Mouse (Mus musculus): ENCODE data around the gene Ercc2. TPM values are rescaled to one million over a fixed set of nuclear protein-coding genes. Genes with fewer than 3 reads are reported as not detected.

Ercc2 gene
- polyA plus RNA-seq, 1 experiment from 2014 or later, result 22.6 TPM

MicroRNAs encoded within 50 kb of the gene (microRNA counts, 519-probe panel; counts per million panel counts)
- 469 counts per million, percentile 1 among the panel's probes with 10 or more counts for microRNA mmu-miR-343

Small RNA genes lying within 50 kb of the gene (microRNA-seq; reads per million reads assigned to microRNA genes)
- gene Mir343, result not detected

Other genes with a start within 250 kb of the Ercc2 start
- 24.0 and 26.3 TPM in 2 replicates for gene Qpctl, start 232.7 kb upstream of the Ercc2 start, polyA plus RNA-seq (2015; fragmentation: Nextera tagmentation; extraction: Ambion mirVana)
- 107 and 110 TPM in 2 replicates for gene Snrpd2, start 232.3 kb upstream of the Ercc2 start, polyA plus RNA-seq (2015; fragmentation: Nextera tagmentation; extraction: Ambion mirVana)
- gene Gipr, start 215.9 kb upstream of the Ercc2 start, polyA plus RNA-seq (2015; fragmentation: Nextera tagmentation; extraction: Ambion mirVana), result 2.0 and 2.9 TPM in 2 replicates
- gene Eml2, start 205.6 kb upstream of the Ercc2 start, polyA plus RNA-seq (2015; fragmentation: Nextera tagmentation; extraction: Ambion mirVana), result 9.4 and 12.3 TPM in 2 replicates
- gene Gpr4, start 169.5 kb upstream of the Ercc2 start, polyA plus RNA-seq (2015; fragmentation: Nextera tagmentation; extraction: Ambion mirVana), result 3.1 and 4.4 TPM in 2 replicates
- gene Opa3, start 153.7 kb upstream of the Ercc2 start, polyA plus RNA-seq (2015; fragmentation: Nextera tagmentation; extraction: Ambion mirVana), result 39.9 and 41.5 TPM in 2 replicates
- gene Vasp, start 110.2 kb upstream of the Ercc2 start, polyA plus RNA-seq (2015; fragmentation: Nextera tagmentation; extraction: Ambion mirVana), result 39.9 and 42.9 TPM in 2 replicates
- 0.79 and 1.5 TPM in 2 replicates for gene Ppm1n, start 101.9 kb upstream of the Ercc2 start, polyA plus RNA-seq (2015; fragmentation: Nextera tagmentation; extraction: Ambion mirVana)
- gene Rtn2, start 99.4 kb upstream of the Ercc2 start, polyA plus RNA-seq (2015; fragmentation: Nextera tagmentation; extraction: Ambion mirVana), result 124 and 126 TPM in 2 replicates
- gene Fosb, start 72.0 kb upstream of the Ercc2 start, polyA plus RNA-seq (2015; fragmentation: Nextera tagmentation; extraction: Ambion mirVana), result 0.06 and 0.10 TPM in 2 replicates
- gene Ercc1, start 37.2 kb upstream of the Ercc2 start, polyA plus RNA-seq (2015; fragmentation: Nextera tagmentation; extraction: Ambion mirVana), result 80.6 and 87.2 TPM in 2 replicates
- gene Cd3eap, start 22.5 kb upstream of the Ercc2 start, polyA plus RNA-seq (2015; fragmentation: Nextera tagmentation; extraction: Ambion mirVana), result 23.1 and 23.6 TPM in 2 replicates
- 1.5 and 1.9 TPM in 2 replicates for gene Ppp1r13l, start 22.3 kb upstream of the Ercc2 start, polyA plus RNA-seq (2015; fragmentation: Nextera tagmentation; extraction: Ambion mirVana)
- 2.2 and 2.5 TPM in 2 replicates for gene Klc3, start 22.1 kb downstream of the Ercc2 start, polyA plus RNA-seq (2015; fragmentation: Nextera tagmentation; extraction: Ambion mirVana)
- 0.64 and 47.3 TPM in 2 replicates for gene Ckm, start 22.8 kb downstream of the Ercc2 start, polyA plus RNA-seq (2015; fragmentation: Nextera tagmentation; extraction: Ambion mirVana)
- gene Mark4, start 76.8 kb downstream of the Ercc2 start, polyA plus RNA-seq (2015; fragmentation: Nextera tagmentation; extraction: Ambion mirVana), result 13.5 and 15.9 TPM in 2 replicates
- gene Exoc3l2, start 81.3 kb downstream of the Ercc2 start, polyA plus RNA-seq (2015; fragmentation: Nextera tagmentation; extraction: Ambion mirVana), result 0.97 and 1.5 TPM in 2 replicates
- 3.5 and 4.2 TPM in 2 replicates for gene Bloc1s3, start 126.4 kb downstream of the Ercc2 start, polyA plus RNA-seq (2015; fragmentation: Nextera tagmentation; extraction: Ambion mirVana)
- gene Trappc6a, start 126.4 kb downstream of the Ercc2 start, polyA plus RNA-seq (2015; fragmentation: Nextera tagmentation; extraction: Ambion mirVana), result 36.3 and 37.1 TPM in 2 replicates
- gene Nkpd1, start 135.8 kb downstream of the Ercc2 start, polyA plus RNA-seq (2015; fragmentation: Nextera tagmentation; extraction: Ambion mirVana), result 0.99 and 2.3 TPM in 2 replicates
- 37.7 and 38.3 TPM in 2 replicates for gene Ppp1r37, start 181.1 kb downstream of the Ercc2 start, polyA plus RNA-seq (2015; fragmentation: Nextera tagmentation; extraction: Ambion mirVana)
- gene Zfp296, start 195.3 kb downstream of the Ercc2 start, polyA plus RNA-seq (2015; fragmentation: Nextera tagmentation; extraction: Ambion mirVana), result 0.20 and 0.46 TPM in 2 replicates
- 147 and 162 TPM in 2 replicates for gene Gemin7, start 195.6 kb downstream of the Ercc2 start, polyA plus RNA-seq (2015; fragmentation: Nextera tagmentation; extraction: Ambion mirVana)
- gene Clasrp, start 222.5 kb downstream of the Ercc2 start, polyA plus RNA-seq (2015; fragmentation: Nextera tagmentation; extraction: Ambion mirVana), result 54.1 and 54.4 TPM in 2 replicates
- 6.7 and 6.9 TPM in 2 replicates for gene Relb, start 247.4 kb downstream of the Ercc2 start, polyA plus RNA-seq (2015; fragmentation: Nextera tagmentation; extraction: Ambion mirVana)

All from hindbrain, embryonic 16.5 days (tissue).